Mouse (Mus musculus): ENCODE results near the gene Nrsn2.

DNA sequence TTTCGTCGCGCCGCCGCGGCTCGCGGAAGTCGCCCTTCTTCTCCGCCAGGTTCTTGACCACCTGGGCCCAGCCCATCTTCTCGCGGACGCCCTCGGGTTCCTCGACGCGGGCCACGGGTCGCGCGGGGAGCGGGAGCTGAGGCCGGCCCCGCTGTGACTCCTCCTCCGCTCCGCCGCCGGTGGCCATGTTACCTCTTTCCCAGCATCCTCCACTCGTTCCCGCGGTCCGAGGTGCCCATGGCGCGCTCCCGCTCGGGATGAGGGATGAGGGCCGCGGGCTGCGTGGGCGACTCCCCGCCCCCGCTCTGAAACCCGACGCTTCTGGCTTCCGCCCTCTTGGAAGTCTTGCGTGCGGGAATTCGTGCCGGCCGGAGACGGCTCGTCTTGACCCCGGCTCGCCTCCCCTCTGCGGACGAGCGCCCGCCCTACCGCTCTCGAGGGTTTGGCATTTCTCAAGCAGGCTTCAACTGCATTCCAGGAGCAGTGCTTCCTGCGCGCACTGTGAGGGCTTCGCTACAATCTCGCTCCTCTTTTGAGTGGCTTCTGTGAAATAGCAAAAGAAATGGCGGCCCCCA is 38.2 kb upstream of the Nrsn2 start, which contains the start of gene Zcchc3:
- TF ChIP-seq POLR2A (IDR thresholded peaks at IDR 0.05; ENCODE audit: borderline replicate concordance, extremely low read depth, insufficient read depth, insufficient read length, poor library complexity, severe bottlenecking) (peak; percentile 79), CTCF (IDR thresholded peaks at IDR 0.05; ENCODE audit: borderline replicate concordance, extremely low read depth, insufficient read depth, insufficient read length) (no peak)

Data from brain, embryonic 14.5 days (tissue).